Mouse (Mus musculus): ENCODE results near the gene Crtac1. TPM values are rescaled to one million over a fixed set of nuclear protein-coding genes. Genes with fewer than 3 reads are reported as not detected.

Gene Crtac1
- total and polyA plus RNA-seq, 3 experiments, result not detected

GRCm38 (mm10) chr19:42243401-42243800 lies 188.2 kb downstream of the Crtac1 start:
- H3K4me1 ChIP-seq (ENCODE audit: control insufficient read depth in 1 of 2, insufficient read depth in 2 of 2), result peaks cover 0 to 13% of the 10 kb centered on the region in 2 experiments; a peak in 2 of 4 replicates
- in situ Hi-C loops (cut with MboI; ENCODE audit: low pct_ligation_motif_present, low pct_unique_long_range_greater_than_20kb, low sequenced_read_pairs), result no loop called here
- H3K79me2 ChIP-seq (replicated peaks; ENCODE audit: control insufficient read depth, extremely low read depth, insufficient read depth, poor library complexity, severe bottlenecking), result no peaks in the 10 kb centered on the region
- peaks cover 21% of the 10 kb centered on the region for H3K27me3 ChIP-seq (replicated peaks)
- H3K9me3 ChIP-seq (replicated peaks; ENCODE audit: low read length), result no peaks in the 10 kb centered on the region
- no peak for DNase-seq (ENCODE audit: extremely low read depth)
- no peak overlapping the region for H3K4me3 ChIP-seq (replicated peaks in 1 of 3; ENCODE audit: low read depth in 2 of 3, low read length in 2 of 3, poor library complexity in 1 of 3)
- TF ChIP-seq TCF12 (IDR thresholded peaks at IDR 0.05; ENCODE audit: low read depth, low read length) (no peak), KAT2A (IDR thresholded peaks at IDR 0.05; ENCODE audit: insufficient replicate concordance, low read length) (no peak), ZC3H11A (IDR thresholded peaks at IDR 0.05; ENCODE audit: low read depth, low read length) (no peak), JUN (IDR thresholded peaks at IDR 0.05; ENCODE audit: insufficient read depth, low read depth, low read length) (no peak), UBTF (IDR thresholded peaks at IDR 0.05; ENCODE audit: low read depth, low read length) (no peak), ELF1 (IDR thresholded peaks at IDR 0.05; ENCODE audit: low read depth, low read length) (no peak), USF2 (conservative IDR thresholded peaks at IDR 0.05; ENCODE audit: low read depth, low read length) (no peak), EP300 (IDR thresholded peaks at IDR 0.05; ENCODE audit: low read length) (no peak), RAD21 (IDR thresholded peaks at IDR 0.05; ENCODE audit: low read depth, low read length) (no peak), MYC (IDR thresholded peaks at IDR 0.05; ENCODE audit: low read depth, low read length) (no peak)
- no peaks in the 10 kb centered on the region for H3K36me3 ChIP-seq (replicated peaks in 1 of 2; ENCODE audit: control insufficient read depth in 1 of 2, insufficient read depth in 1 of 2, low read length in 1 of 2)
- dilution Hi-C loops (cut with MboI; ENCODE audit: extremely low pct_ligation_motif_present, extremely low pct_unique_long_range_greater_than_20kb, low sequenced_read_pairs), result no loop called here
- H3K9ac ChIP-seq (ENCODE audit: insufficient read depth, low read depth), result no peak overlapping the region
- no peak overlapping the region for H3K4me2 ChIP-seq (ENCODE audit: insufficient read depth, low read depth, poor library complexity, severe bottlenecking)
- no peak overlapping the region for H3K27ac ChIP-seq (ENCODE audit: insufficient read depth, low read depth)

- no peak for TF ChIP-seq PAX5 (IDR thresholded peaks at IDR 0.05; ENCODE audit: low read length)
- no peak for TF ChIP-seq ZMIZ1 (IDR thresholded peaks at IDR 0.05; ENCODE audit: low read depth, low read length)
- no peak for TF ChIP-seq MAX (IDR thresholded peaks at IDR 0.05; ENCODE audit: low read length)
- no peak for TF ChIP-seq CHD2 (IDR thresholded peaks at IDR 0.05; ENCODE audit: low read length)
- no peak for TF ChIP-seq MAFK (IDR thresholded peaks at IDR 0.05; ENCODE audit: insufficient replicate concordance, low read length)
- no peak for TF ChIP-seq NRF1 (IDR thresholded peaks at IDR 0.05; ENCODE audit: low read depth, low read length)
- no peak for TF ChIP-seq MXI1 (IDR thresholded peaks at IDR 0.05; ENCODE audit: low read depth, low read length)
- TF ChIP-seq SIN3A (IDR thresholded peaks at IDR 0.05; ENCODE audit: low read length), result no peak
- TF ChIP-seq BHLHE40 (IDR thresholded peaks at IDR 0.05; ENCODE audit: low read depth, low read length), result no peak
- TF ChIP-seq MYC (IDR thresholded peaks at IDR 0.05; ENCODE audit: low read depth, low read length), result no peak
- TF ChIP-seq HCFC1 (IDR thresholded peaks at IDR 0.05; ENCODE audit: low read depth, low read length), result no peak
- TF ChIP-seq CTCF (conservative IDR thresholded peaks at IDR 0.05 in 1 of 2, IDR thresholded peaks at IDR 0.05 in 1 of 2; ENCODE audit: low read depth in 2 of 2, low read length in 2 of 2), result no peak
- TF ChIP-seq ELF1 (IDR thresholded peaks at IDR 0.05; ENCODE audit: low read depth, low read length), result no peak
- no peak for TF ChIP-seq RAD21 (IDR thresholded peaks at IDR 0.05; ENCODE audit: low read depth, low read length)
- no peak for TF ChIP-seq ZC3H11A (IDR thresholded peaks at IDR 0.05; ENCODE audit: low read depth, low read length)
- TF ChIP-seq E2F4 (IDR thresholded peaks at IDR 0.05; ENCODE audit: insufficient replicate concordance, low read depth, low read length), result no peak
- Histone ChIP-seq H3K4me3 (replicated peaks in 1 of 3; ENCODE audit: low read depth in 2 of 3, low read length in 2 of 3, poor library complexity in 1 of 3) (no peak overlapping the region), H3K9me3 (replicated peaks; ENCODE audit: low read length) (no peaks in the 10 kb centered on the region), H3K27ac (ENCODE audit: insufficient read depth, low read depth) (no peak overlapping the region), H3K27me3 (replicated peaks) (peaks cover 9% of the 10 kb centered on the region), H3K36me3 (replicated peaks in 1 of 2; ENCODE audit: control insufficient read depth in 1 of 2, insufficient read depth in 1 of 2, low read length in 1 of 2) (no peaks in the 10 kb centered on the region), H3K9ac (ENCODE audit: insufficient read depth, low read depth) (no peak overlapping the region), H3K4me1 (ENCODE audit: control insufficient read depth in 1 of 2, insufficient read depth in 2 of 2) (peaks cover 0 to 25% of the 10 kb centered on the region in 2 experiments; a peak in 2 of 4 replicates), H3K79me2 (replicated peaks; ENCODE audit: control insufficient read depth, extremely low read depth, insufficient read depth, poor library complexity, severe bottlenecking) (no peaks in the 10 kb centered on the region), H3K4me2 (ENCODE audit: insufficient read depth, low read depth, poor library complexity, severe bottlenecking) (no peak overlapping the region)
- no peak for DNase-seq (ENCODE audit: extremely low read depth)
- in situ Hi-C loops (cut with MboI; ENCODE audit: low pct_ligation_motif_present, low pct_unique_long_range_greater_than_20kb, low sequenced_read_pairs) (no loop called here), dilution Hi-C loops (cut with MboI; ENCODE audit: extremely low pct_ligation_motif_present, extremely low pct_unique_long_range_greater_than_20kb, low sequenced_read_pairs) (no loop called here)
These were observed 190.7 kb downstream of the Crtac1 start for GRCm38 (mm10) chr19:42240881-42241280.

Data from CH12.LX (cell line).